Mouse (Mus musculus) MEL-GATA-1-ER (cell line): Measurements from ENCODE around the gene Ireb2.
"Not testable (repeated sequence)": the region's sequence is repeated elsewhere in the genome, so short reads cannot be mapped to it uniquely, and the experiment has no call there.

ENCODE experiments used
- DNase-seq: peaks from one replicate; pipeline ENCODE4 v3.0.0-alpha.2; 2012; ENCODE audit warnings: low read depth; ENCODE audit errors: extremely low read depth

The Ireb2 gene

GRCm38 (mm10) chr9:54863363-54864281, at the start of gene Ireb2:
Ireb2 (plus strand) TSS chr9:54863789.
- peak; percentile 82 for DNase-seq

GRCm38 (mm10) chr9:54816508-54817201, 46.9 kb upstream of the Ireb2 start:
- no peak for DNase-seq

GRCm38 (mm10) chr9:54821442-54822100, 42.0 kb upstream of the Ireb2 start:
- no peak for DNase-seq

- DNase-seq, result no peak
Observed at GRCm38 (mm10) chr9:54829760-54830159, 33.8 kb upstream of the Ireb2 start.

GRCm38 (mm10) chr9:54830624-54831023, 33.0 kb upstream of the Ireb2 start:
- no peak for DNase-seq

- no peak for DNase-seq
Observed at GRCm38 (mm10) chr9:54833831-54834230, 29.8 kb upstream of the Ireb2 start.

- not testable (repeated sequence) for DNase-seq
Observed at GRCm38 (mm10) chr9:54835951-54836717, 27.5 kb upstream of the Ireb2 start.

- no peak for DNase-seq
Observed at GRCm38 (mm10) chr9:54837835-54838234, 25.8 kb upstream of the Ireb2 start.

- no peak for DNase-seq
Observed at GRCm38 (mm10) chr9:54840145-54840544, 23.4 kb upstream of the Ireb2 start.

- DNase-seq, result no peak
Observed at GRCm38 (mm10) chr9:54842311-54842710, 21.3 kb upstream of the Ireb2 start.

GRCm38 (mm10) chr9:54843887-54844286, 19.7 kb upstream of the Ireb2 start:
- no peak for DNase-seq

- no peak for DNase-seq
Observed at GRCm38 (mm10) chr9:54844556-54845176, 18.9 kb upstream of the Ireb2 start.

GRCm38 (mm10) chr9:54848203-54848602, 15.4 kb upstream of the Ireb2 start:
- DNase-seq, result no peak

- DNase-seq, result not testable (repeated sequence)
Observed at GRCm38 (mm10) chr9:54853036-54853435, 10.6 kb upstream of the Ireb2 start.

GRCm38 (mm10) chr9:54853619-54854018, 10.0 kb upstream of the Ireb2 start:
- DNase-seq, result no peak

GRCm38 (mm10) chr9:54855638-54856037, 8.0 kb upstream of the Ireb2 start:
- no peak for DNase-seq

GRCm38 (mm10) chr9:54856121-54856520, 7.5 kb upstream of the Ireb2 start:
- no peak for DNase-seq

- no peak for DNase-seq
Observed at GRCm38 (mm10) chr9:54857474-54857873, 6.1 kb upstream of the Ireb2 start.

GRCm38 (mm10) chr9:54860526-54860925, 3.1 kb upstream of the Ireb2 start:
- DNase-seq, result no peak

- DNase-seq, result no peak
Observed at GRCm38 (mm10) chr9:54878759-54879158, 15.2 kb downstream of the Ireb2 start.

- no peak for DNase-seq
Observed at GRCm38 (mm10) chr9:54892111-54892510, 28.5 kb downstream of the Ireb2 start.
